Mouse (Mus musculus): ENCODE results near the gene Gaa.
A peak's percentile ranks its signal among the peaks of the same experiment; 100 is the strongest.
"Not testable (repeated sequence)": the region's sequence is repeated elsewhere in the genome, so short reads cannot be mapped to it uniquely, and the experiment has no call there.

The Gaa gene

GRCm38 (mm10) chr11:119267768-119268556, at the start of gene Gaa:
Gaa (plus strand) TSS chr11:119267887.
- peak; percentile 98 to 99 for DNase-seq

DNA sequence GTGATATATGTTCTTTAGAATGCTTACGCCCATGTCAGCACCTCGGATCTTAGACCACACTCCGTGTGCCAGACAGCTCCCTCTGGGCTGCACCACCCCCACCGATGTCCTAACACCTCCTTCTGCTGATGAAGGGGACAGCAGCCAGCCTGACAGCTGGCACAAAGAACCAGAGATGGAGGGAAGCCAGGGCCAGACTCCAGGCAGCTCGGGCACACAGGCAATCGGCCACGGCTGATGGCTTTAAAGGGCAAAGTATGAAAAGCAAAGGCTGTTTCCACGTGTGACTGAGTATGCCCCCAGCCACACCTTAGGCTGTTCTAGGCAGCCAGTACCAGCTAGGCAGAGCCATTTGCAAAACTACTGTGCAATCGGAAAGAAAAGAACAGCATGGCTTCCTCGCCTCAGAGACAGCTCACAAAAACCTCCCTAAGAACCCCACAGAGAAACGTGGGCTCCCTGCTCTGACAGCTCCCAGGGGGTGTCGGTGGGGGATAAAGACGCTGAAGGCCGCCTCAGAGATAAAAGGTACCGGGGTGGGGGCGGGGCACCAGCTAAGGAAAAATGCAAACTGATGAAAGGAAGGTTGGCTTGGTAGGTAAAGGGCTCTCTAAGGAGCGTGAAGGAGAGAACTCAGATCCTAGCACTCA, 47.7 kb upstream of the Gaa start:
- peak; percentile 97 to 98 for DNase-seq

GRCm38 (mm10) chr11:119221812-119222510, 45.7 kb upstream of the Gaa start:
- peak; percentile 57 to 62 for DNase-seq

DNA sequence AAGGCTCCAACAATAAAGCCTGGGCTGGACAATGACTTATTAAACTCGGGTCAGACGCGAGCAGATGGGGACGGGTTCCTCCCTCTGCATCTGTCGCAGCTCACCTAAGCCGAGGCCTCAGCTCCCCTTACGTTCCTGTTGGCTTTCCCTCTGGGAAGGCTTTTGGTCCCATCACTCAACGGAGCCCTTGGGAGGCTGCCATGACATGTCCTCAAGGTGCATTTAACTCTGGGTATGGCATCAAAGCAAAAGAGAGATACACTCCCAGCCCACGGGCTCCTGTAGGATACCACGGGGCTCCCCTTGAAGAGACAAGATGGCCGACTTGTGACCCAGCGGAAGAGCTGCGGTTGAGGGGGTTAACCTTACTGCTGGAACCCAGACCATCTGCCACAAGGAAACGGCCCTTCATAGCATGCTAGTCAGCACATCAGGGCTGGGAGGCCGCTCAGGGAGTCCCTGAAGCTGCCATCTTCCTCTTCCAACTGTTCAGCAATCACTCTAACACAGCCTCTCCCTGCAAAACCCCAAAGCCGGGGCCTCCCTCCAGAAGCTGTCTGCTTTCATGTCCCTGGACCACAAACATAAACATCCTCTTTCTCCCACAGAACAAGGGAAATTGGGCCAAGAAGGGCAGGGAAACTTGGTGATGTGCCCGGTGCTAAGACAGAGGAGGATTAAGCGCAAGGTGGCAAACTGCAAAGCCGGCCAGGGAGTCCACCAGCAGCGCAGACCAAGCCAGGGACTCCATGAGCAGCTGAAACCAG, 44.4 kb upstream of the Gaa start:
- peak; percentile 78 to 85 for DNase-seq

- peak; percentile 51 to 53 for DNase-seq
These were observed 42.8 kb upstream of the Gaa start for GRCm38 (mm10) chr11:119224926-119225325.

DNA sequence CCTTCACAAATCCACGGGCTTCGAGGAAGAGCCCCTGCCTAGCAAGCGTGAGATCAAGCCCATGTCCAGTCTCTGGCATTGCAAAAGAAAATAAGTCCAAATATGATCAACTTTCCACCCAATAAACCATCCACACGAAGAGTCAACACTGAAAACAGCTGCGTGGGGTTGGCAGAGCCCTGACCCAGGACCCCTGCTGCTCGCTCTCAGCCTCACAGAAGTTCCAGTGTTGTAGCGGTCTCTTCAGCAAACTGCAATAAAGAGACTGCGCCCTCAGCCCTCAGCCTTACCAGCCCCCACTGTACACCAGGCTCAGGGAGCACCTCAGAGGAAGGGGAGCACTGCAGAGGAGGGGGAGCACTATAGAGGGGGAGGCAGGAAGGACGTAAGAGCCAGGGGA, 42.1 kb upstream of the Gaa start:
- DNase-seq, result peak; percentile 62 to 65

DNA sequence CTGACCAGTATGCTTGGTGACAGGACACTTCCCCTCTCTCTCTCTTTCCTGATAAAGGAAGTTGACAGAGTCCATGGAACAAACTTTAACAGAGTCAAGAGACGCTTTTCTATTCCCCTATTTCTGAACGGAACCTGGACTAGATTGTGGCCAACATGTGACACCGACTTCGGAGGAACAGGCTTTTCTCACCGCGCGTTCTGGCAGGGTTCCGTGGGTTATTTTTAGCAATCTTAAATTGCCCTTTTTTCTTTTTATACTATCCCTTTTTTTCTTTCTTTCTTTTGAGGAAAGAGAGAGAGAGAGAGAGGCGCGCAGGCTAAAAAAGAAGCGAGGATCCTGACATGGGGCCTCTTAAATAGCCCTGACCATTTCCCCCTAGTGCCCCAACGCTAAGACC, 40.1 kb upstream of the Gaa start:
- peak; percentile 58 to 67 for DNase-seq

GRCm38 (mm10) chr11:119228091-119228781, 39.5 kb upstream of the Gaa start, which contains the start of the genes Tbc1d16 and Ccdc40:
Tbc1d16 (minus strand) TSS chr11:119228499.
Ccdc40 (plus strand) TSS chr11:119228572.
- peak; percentile 85 to 90 for DNase-seq

DNA sequence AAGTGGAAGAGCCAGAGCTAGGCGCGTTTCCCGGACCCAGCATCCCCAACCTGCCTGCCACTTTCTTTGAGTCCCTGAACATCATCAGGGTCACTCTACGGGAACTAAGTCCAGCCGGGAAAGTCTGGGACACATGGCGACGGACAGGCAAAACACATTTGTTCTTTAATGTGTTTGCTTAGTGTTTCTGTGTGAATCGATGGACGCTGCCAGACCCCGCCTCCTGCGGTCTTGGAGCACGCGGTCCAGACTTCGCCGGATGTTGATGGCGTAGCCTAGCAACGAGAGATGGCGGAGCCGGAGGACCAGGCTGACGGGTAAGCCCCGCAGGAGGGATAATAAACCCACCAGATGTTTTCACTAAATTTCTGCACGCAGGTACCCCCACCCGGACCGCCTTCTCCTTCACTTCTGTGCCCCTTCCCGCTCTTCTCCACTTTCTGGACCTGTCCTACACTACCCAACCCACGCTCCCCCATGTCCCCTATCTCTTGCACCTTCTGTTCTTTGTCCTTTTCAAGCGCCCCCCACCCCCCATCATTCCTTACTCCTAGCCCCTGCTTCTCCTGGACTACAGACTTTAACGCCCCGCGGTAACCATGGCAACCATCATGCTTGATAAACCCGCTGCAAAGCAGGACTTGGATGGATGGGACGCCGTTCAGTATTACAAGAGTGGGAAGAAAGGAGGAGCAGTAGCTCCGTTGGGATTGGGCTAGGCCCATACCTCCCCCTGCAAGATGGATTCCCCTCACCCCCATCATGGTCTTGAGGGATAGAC, 38.7 kb upstream of the Gaa start:
- DNase-seq, result peak; percentile 82 to 84

- no peak for DNase-seq
These were observed 32.9 kb upstream of the Gaa start for GRCm38 (mm10) chr11:119234770-119235169.

- peak; percentile 82 to 90 for DNase-seq
These were observed 32.1 kb upstream of the Gaa start for GRCm38 (mm10) chr11:119235596-119235995.

GRCm38 (mm10) chr11:119236354-119236753, 31.3 kb upstream of the Gaa start:
- DNase-seq, result peak in 1 of 2 experiments; percentile 33

DNA sequence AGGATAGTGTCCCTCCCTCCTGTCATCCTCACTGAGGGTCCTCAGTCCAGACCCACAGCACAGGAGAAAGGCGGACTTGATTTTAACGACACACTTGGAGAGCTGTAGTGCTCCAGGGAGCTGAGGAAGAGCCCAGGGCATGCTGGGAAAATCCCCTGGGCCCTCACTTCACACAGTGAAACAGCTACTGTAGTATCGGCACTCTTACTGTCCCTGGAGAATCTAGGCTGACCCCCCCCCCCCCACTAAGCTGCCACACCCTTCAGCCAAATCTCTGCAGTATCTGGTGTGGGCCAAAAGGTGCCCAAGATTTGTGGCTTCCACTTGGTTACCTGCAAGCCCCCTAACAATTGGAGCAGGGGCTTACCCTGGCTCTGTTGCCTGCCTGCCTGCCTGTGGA, 30.7 kb upstream of the Gaa start:
- no peak for DNase-seq

DNA sequence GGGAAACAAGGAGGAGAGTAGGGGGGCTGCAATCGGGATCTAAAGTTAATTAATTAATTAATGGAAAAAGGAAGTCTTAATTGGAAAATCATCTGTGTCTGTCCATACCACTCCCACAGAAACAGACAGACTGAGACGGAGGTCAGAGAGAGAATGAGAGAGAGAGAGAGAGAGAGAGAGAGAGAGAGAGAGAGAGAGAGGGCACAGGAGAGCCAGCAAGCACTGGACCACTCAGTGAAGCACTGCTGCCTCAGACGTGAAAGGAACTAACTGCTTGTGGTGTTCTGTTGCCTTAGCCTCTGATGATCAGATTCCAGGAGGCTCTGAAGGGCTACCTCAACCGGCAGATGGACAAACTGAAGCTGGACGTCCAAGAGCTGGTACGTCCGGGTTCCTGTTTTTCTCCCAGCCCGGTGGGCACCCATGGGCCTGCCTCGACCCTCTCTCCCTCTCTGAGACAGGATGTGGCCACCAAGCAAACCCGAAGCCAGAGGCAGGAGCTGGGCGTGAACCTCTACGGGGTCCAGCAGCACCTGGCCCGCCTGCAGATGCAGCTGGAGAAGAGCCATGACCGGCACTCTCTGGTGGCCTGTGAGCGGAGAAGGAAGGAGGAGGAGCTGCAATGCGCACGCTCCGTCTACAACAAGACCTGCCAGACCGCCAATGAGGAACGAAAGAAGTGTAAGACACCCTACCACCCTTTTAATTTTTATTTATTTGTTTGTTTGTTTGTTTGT, 30.0 kb upstream of the Gaa start:
- DNase-seq, result peak; percentile 44 to 49

DNA sequence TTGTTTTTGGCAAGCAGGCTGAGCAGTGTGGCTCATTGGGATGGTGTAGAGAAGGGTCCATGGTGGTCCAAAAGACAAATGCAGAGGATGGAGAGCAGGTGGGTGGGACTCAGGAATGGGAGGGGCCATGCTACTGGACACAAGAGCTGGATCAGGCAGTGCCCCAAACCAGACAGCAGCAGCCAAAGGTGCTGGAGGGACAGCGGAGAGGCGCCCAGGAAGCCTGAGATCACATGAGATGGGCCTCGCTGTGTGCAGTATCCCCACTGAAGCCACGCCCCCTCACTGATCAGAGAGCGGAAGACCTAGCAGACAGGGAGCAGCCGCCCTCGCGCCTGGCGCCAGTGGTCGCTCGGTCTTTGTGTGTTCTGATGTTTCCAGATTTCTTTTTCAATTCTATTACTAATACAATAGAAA, 29.4 kb upstream of the Gaa start:
- peak; percentile 60 to 64 for DNase-seq

DNA sequence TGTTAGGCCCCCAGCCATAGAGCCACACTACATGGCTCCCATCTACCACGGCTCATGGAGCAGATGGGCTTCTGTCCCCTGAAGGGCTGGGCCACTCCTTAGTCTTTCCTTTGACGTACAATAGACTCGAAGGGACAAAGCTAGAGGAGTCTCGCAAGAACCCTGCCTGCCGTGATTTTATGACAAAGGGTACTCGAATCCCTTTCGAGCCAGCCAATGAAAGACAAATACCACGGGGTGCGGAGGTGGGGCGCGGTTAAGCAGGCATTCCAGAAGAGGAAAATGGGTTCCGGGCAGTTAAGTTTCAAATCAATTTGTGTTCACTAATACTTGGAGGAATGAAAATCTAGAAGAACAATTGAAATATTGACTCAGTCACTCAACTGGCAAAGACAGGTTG, 28.2 kb upstream of the Gaa start:
- DNase-seq, result no peak

DNA sequence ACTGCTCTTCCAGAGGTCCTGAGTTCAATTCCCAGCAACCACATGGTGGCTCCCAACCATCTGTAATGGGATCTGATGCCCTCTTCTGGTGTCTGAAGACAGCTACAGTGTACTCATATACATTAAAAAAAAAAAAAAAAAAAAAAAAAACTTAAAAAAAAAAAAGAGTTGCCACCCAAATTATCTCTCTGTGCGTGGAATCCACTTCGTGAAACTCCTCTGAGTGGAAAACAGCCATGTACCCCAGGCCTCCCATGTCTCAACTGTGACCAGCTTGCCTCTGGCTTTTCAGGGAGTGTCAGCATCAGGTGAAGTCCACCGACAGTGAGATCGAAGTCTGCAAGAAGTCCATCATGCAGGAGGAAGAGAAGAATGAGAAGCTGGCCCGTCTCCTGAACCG, 22.1 kb upstream of the Gaa start:
- DNase-seq, result not testable (repeated sequence)

GRCm38 (mm10) chr11:119249011-119249410, 18.7 kb upstream of the Gaa start:
- peak; percentile 87 to 94 for DNase-seq

DNA sequence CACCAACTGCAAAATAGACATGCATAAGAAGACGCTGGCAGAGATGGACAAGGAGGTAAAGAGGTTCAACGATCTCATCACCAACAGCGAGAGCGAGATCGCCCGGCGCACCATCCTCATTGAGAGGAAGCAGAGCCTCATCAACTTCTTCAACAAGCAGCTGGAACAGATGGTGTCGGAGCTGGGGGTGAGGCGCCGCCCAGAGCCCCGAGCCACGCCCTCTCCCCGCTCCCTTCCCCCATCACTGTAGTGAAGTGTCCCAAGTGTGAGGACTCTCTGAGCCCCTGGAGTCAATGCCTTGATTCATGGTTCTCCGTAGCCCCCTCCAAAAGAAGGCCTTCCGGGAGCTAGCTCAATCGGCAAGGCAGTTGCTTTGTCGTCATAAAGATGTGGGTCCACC, 16.7 kb upstream of the Gaa start:
- no peak for DNase-seq

GRCm38 (mm10) chr11:119252854-119253541, 14.7 kb upstream of the Gaa start:
- DNase-seq, result peak; percentile 83
